Mouse (Mus musculus) liver, adult 2 months (tissue): ENCODE measurements at regions not wholly inside any gene's neighbourhood (a gene's known extent, or its start where the extent isn't known, plus 50 kb on each side); places are given as distances from the start of the nearest gene placed in this dataset.
"Not testable (repeated sequence)": the region's sequence is repeated elsewhere in the genome, so short reads cannot be mapped to it uniquely, and the experiment has no call there.

Experiments
- CTCF ChIP-seq: fragments of 200-500 bp; IDR thresholded peaks from 2 replicates; pipeline ENCODE4 v1.5.1; 2011; ENCODE audit warnings: low read depth, low read length, control low read depth
- POLR2A ChIP-seq: fragments of 200-500 bp; IDR thresholded peaks from 2 replicates; pipeline ENCODE4 v1.6.1; 2011; ENCODE audit warnings: low read length, control low read depth; ENCODE audit not compliant: insufficient read depth; ENCODE audit errors: extremely low read depth

DNA sequence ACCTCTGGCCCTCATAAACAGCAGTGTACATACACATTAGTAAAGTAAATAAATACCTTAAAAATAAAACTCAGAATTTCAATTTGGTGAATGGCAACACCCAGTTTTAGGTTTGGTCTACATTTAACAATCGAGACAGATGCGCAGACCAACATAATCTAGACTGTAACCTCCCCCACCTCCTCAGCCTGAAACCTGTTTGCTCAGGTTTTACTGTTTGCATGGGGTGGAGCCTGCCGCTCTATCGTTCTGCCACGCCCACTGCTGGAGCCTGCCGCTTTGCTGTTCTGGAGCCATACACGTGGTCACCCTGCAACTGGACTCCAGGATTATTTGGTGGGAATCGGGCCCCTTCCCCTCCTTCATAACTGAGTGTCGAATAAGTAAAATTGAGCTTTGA lies 253.4 kb downstream of the Wdr20rt start:
- TF ChIP-seq CTCF, POLR2A: not testable (repeated sequence)
